Mouse (Mus musculus) lung, postnatal 0 days (tissue): ENCODE results near the gene H2-M5.

Source experiments
- CTCF ChIP-seq: IDR thresholded peaks from 2 replicates; pipeline ENCODE4 v1.5.1; 2016; ENCODE audit warnings: antibody characterized with exemption, mild to moderate bottlenecking
- EP300 ChIP-seq: IDR thresholded peaks from 2 replicates; pipeline ENCODE4 v1.6.1; 2016; ENCODE audit warnings: antibody characterized with exemption, mild to moderate bottlenecking, control low read depth

DNA sequence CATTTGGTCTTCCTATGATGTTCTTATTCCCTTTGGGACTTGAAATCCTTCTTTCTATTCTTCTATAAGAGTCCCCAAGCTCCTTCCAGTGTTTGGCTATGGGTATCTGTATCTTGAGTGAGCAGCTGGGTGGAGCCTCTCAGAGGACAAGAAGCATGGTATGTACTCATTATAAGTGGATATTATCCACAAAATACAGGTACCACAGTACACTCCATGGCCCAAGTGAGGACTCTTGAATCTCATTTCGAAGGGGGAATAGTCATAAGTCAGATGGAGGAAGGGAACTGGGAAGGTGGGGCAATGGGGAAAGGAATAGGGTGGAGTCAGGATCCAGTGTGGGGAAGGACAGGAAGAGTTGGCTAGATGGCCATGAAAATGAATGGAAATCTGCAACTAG, 36.3 kb downstream of the H2-M5 start:
- TF ChIP-seq CTCF = no peak
- peak; percentile 94 for TF ChIP-seq EP300
